Mouse (Mus musculus) left cerebral cortex, adult 18-20 months (tissue): ENCODE measurements around the gene Scgb1c1. TPM values are rescaled to one million over a fixed set of nuclear protein-coding genes. Genes with fewer than 3 reads are reported as not detected.
A peak's percentile ranks its signal among the peaks of the same experiment; 100 is the strongest.

Experiments
- DNase-seq, 2 experiments: peaks; one replicate each; pipeline ENCODE4 v3.0.0; 2021 to 2022; ENCODE audit warnings: low spot score in 2 of 2, mixed read lengths in 1 of 2
- long read RNA-seq, 2 experiments: library from polyadenylated mRNA; stranded (forward); transcript quantifications; one replicate each; pipeline ENCODE4 v2.0.0; 2021
- total RNA-seq, 2 experiments: library from RNA; stranded (reverse); gene quantifications; 2 replicates each; pipeline ENCODE4 v1.2.3; 2021

Scgb1c1 gene
- total RNA-seq: not detected
- long read RNA-seq, experiment 1: 0 reads
- long read RNA-seq, experiment 2: 0 reads

DNA sequence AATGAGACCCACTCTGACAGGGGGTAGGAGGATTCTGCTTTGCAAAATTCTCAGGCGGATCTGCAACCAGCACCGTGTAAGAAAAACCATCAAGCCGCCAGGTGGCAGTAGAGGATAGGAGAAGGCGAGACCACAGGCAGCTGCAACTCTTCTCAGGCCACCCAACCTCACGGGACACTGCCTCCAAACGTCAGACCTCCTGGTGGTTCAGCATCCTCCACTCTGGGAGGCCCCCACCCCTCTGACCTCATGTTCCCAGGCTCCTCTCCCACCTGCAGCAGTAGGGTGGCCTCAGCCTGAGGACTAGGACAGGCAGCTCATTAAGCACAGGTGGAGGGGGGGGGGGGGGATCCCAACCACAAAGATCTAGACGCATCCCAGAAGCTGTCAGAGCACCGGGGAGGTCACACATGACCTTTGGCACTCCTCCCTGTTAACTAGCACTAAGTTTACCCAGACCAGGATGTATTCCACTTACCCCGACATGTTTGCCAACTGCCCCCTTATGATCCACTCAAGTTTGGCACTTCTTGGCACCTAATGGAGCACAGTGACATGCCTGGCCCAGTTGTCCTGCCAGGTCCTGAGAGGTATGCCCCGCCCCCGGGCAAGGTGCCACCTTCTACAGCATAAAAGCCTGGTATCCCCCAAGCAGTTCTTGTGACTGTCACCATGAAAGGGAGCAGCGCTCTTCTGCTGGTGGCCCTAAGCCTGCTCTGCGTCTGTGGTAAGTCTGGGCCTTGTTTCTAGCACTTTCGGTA is at the start of gene Scgb1c1:
Gene Scgb1c1, plus strand, starts transcription at position 643 of the 761 bp plus-strand sequence.
- DNase-seq: peak; percentile 90 to 97

DNA sequence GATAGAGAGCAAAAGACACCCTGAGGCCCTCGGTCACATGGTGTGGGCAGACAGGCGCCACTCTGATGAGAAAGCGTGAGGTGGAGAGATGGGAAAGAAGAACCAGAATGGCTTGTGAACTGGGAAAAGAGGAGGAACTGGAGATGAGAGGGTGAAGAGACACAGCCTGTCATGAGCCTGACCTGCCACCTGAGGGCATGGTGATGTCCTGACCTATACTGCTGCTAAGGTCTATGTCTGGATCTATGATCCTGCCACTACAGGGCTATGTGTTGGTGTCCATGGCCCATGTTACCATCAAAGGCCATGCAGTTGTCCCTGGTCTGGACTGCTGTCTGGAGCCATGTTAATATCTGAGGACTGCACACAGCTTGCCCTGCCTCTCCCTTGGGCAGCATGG is 47.7 kb upstream of the Scgb1c1 start:
- no peak for DNase-seq

GRCm38 (mm10) chr7:140798212-140798611 is 47.1 kb upstream of the Scgb1c1 start:
- no peak for DNase-seq

- DNase-seq: no peak
Measured at GRCm38 (mm10) chr7:140802629-140803028, 42.7 kb upstream of the Scgb1c1 start.

DNA sequence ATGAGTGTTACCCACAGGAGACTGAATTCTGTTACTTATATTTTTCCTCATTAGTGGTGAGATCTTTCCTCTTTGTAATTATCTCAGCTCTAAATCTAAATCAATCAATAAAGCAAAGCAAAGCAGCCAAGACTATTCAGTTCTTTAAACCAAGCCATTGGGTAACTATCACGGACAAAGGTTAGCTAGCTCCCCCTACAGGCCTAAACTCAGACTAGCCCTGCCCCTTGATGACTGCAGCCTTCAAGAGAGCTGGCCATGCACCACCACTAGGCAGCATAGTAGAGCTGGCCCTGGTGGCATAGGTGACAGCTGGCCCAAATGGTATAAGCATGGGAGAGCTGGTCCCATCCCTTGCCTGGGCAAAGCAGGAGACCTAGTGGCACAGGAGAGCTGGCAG is 39.6 kb upstream of the Scgb1c1 start:
- peak; percentile 64 to 68 for DNase-seq

GRCm38 (mm10) chr7:140810496-140810895 is 34.9 kb upstream of the Scgb1c1 start:
- no peak for DNase-seq

- DNase-seq: no peak
Measured at GRCm38 (mm10) chr7:140811714-140812113, 33.6 kb upstream of the Scgb1c1 start.

DNA sequence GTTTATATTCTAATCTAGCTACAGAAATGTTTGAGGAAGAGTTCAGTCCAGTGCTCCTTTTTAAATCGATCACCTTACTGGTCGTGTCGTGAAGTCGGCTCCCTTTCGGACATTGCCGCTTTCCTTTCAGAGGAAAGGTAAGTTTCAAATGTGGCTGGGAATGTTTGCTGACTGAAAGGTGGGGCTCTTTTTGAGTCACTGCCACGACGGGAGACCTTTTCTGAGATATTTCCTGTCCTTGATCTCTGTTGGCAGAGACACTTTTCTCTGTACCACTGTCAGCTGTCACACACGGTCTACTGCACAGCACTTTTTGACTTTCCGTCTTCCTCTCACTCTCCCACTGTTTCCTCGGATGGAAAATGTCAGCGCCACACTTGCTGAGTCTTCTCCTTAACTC is 32.5 kb upstream of the Scgb1c1 start:
- DNase-seq: no peak

DNA sequence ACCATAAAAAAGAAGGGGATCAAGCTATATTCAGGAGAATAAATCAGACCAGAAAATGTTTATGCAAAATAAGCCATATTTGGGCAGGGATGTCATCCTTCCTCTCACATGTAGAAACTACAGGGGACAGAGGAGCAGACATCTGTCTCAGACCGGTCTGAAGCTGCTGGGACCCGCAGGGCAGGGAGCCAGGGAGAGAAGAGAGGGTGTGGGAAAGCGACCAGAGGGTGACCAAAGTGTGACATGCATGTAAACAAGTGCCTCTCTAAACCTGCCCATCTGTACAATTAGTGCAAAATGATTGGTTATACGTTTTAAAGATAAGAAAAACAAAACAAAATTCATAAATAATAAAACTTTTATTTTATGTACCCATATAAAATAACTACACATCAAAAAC is 25.2 kb upstream of the Scgb1c1 start:
- DNase-seq: no peak

GRCm38 (mm10) chr7:140821305-140821652 is 24.1 kb upstream of the Scgb1c1 start:
- peak in 1 of 2 experiments; percentile 38 for DNase-seq

DNA sequence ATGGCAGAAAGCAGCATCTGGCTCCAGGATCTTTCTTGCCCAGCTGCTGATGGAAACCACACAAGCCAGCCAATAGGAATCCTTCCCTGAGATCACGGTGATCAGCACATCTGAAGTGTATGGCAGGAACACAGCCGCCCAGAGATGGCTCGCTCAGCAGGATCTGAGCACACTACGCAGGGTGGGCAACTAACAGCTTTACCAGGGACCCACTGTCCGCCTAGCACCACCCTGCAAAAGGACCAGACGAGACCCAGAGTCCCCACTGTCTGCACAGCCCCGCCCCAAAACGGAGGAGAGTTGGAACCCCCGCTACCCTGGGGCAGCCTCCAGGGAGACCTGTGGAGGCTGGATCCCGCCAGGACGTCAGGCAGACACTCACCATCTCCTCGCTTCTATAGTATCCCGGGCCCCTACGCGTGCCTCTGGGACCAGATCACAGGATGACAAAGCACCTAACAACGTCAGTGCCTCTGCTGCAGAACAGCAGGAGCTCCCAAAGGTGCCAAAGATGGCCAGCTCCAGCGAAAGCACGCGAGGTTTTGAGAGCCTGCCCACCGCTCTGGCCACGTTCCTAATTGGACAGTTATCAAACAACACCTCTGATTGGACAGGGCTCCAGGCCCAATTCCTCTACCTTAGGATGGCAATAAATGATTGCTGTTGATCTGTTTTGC is 23.6 kb upstream of the Scgb1c1 start, which contains the start of gene Zfp941:
Gene Zfp941, minus strand, starts transcription at position 526 of the 677 bp plus-strand sequence.
- DNase-seq: peak; percentile 65 to 67

GRCm38 (mm10) chr7:140822731-140823130 is 22.6 kb upstream of the Scgb1c1 start:
- no peak for DNase-seq

DNA sequence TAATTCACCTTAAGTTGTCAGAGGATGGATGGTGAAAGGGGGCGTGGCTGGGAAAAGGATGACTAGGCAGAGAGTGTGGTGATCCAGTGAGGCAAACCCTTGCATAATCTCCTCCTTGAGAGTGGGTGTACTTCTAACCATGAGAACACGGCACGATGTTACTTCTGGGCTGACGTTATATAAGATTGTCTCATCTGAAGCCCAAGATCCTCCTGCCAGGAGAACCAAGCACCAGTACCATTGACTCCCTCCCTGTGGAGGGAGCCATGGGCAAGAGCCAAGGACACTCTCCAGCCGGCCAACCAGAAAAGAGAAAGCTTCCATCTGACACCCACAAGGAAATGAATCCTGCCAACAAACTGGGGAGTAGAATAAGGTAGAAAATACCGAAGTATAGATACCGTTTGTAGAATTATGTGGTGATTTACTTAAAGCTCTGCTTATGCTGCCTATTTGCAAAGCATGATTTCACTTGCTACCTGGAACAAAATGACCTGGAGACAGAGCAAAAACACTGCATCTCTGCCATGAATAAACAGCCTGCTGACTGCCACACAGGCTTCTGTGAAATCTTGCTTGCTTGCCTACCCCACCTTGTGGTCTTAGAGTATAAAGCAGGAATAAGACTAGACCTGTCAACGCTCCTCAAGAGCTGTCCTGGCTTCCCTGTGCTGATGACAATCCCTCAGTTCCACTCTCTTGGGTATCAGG is 17.0 kb upstream of the Scgb1c1 start:
- peak; percentile 62 to 82 for DNase-seq

- no peak for DNase-seq
Measured at GRCm38 (mm10) chr7:140831447-140831846, 13.9 kb upstream of the Scgb1c1 start.

DNA sequence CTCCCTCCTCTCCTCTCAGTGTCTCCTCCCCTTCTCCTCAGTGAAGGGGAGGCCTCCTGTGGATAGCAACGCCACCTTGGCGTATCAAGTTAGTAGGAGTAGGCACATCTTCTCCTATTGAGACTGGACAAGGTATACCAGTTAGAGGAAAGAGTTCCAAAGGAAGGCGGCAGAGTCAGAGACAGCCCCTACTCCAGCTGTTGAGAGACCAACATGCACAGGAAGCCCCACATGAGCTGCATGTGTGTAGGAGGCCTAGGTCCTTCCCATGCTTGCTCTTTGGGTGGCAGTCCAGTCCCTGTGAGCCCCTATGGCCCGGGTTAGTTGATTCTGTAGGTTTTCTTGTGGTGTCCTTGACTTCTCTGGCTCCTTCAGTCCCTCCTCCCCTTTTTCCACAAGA is 12.0 kb upstream of the Scgb1c1 start:
- DNase-seq: no peak

DNA sequence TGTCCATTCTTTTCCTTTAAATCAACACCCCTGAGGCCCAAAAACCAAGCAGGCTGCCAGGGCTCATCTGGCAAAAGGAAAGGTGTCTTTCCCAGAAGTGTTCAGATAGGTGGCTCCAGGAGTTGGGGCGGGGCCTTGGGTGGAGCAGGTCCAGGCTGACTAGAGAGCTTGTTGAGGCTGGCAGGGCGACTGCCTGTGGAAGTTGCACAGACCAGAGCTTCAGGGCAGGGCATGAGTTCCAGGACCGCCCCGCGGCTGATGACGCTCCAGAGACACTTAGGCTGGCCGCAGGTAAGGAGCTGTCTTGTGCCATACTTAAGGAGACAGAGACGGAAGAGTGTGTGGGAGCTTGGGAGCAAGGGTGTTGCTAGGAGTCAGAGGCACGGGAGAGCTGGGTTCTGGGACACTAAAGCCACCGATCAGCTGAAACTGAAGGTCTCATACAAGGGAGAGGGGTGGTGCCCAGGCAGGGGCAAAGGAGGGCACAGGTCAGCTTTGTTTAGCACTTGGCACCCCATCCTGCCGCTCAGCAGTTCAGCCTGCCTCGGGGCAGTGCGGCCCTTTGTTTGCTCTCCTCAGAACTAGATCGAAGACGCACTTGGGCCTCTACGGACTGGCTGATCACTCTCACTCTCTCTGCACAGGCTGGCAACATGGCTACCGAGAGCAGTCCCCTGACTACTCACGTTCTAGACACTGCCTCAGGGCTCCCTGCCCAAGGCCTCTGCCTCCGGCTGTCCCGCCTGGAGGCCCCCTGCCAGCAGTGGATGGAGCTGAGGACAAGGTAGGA is 10.2 kb upstream of the Scgb1c1 start, which contains the start of gene Urah:
Gene Urah, plus strand, starts transcription at position 51 of the 790 bp plus-strand sequence.
- DNase-seq: no peak

DNA sequence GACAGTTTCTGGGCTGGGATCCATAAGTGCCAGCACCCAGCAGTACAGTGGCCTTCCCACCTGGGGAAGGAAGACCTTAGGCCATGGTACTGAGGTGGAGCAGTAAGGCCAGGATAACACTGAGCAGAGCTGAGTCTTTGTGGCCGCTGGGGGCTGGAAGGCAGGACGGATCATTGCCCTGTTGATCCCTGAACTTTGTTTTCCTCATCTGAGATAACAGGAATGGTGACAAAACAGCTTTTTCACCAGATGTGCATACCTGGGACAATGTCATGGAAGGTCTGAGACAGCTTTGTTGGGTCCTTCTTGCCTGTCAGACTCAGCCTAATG is 9.6 kb upstream of the Scgb1c1 start:
- DNase-seq: no peak

DNA sequence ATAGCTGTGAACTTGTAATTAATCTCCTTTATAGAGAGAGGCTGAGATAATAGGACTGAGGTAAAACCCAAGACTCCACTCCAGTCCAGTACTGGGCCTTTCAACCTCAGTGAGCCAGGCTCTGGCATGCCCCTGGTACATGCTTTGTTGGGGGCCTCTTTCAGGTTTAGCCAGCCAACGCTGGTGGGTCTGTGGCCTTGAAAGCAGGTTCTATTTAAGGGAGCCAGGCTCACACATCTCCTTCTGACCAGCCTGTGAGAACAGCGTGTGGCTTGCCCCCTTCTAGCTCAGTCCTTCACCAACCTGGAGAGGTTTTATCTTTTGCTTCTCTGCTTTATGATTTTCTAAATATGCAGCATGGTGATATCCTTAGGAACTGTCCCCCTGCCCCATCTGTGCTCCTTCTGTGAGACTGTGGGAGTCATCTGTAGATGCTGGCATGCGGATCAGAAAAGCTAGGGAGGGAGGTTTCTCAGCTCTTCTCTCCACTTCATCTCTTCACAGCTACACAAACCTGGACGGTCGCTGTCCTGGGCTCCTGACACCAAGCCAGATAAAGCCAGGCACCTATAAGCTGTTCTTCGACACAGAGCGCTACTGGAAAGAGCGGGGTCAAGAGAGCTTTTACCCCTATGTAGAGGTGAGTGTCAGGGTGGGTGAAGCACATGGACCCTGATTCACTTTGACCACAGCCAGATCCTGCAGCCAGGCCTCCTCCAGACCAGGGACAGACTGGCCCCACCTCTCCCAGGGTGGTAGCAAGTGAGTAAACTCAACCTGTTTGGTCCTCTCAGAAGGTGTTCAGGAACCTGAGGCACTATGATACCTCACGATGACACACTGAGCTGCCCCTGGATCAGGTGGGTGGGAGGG is 8.9 kb upstream of the Scgb1c1 start:
- DNase-seq: peak; percentile 28 to 49

DNA sequence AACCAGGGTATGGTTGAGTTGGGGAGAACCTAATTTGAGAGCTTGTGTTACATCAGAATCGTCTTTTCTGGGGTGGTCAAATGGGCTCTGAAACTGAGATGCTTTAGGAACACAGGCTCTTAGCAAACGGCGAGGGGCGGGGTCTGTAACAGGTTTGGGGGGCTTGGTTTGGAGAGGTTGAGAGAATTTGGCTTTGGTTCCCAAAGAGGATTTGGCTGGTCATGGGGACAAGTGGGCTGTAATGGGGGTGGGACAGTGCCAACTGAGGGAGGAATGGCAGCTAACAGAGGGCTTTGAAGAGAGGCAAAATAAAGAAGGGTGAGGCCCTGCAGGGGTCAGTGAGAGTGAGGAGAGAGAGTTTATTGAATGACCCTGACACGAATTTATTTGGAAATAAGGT is 5.8 kb upstream of the Scgb1c1 start:
- DNase-seq: no peak
